Mouse (Mus musculus) myocyte (in vitro differentiated cells): ENCODE measurements around the gene 1700029P11Rik. TPM values are rescaled to one million over a fixed set of nuclear protein-coding genes. Genes with fewer than 3 reads are reported as not detected.

Source experiments
- H3K27me3 ChIP-seq: one replicate; pipeline ENCODE4 v1.6.1; 2011; ENCODE audit not compliant: control insufficient read depth, insufficient read depth, insufficient read length
- H3K36me3 ChIP-seq: one replicate; pipeline ENCODE4 v1.6.1; 2011; ENCODE audit not compliant: control insufficient read depth, insufficient read depth
- H3K4me2 ChIP-seq: one replicate; pipeline ENCODE4 v1.6.1; 2011; ENCODE audit warnings: low read depth, control low read depth
- H3K4me3 ChIP-seq: one replicate; pipeline ENCODE4 v1.5.1; 2011; ENCODE audit warnings: mild to moderate bottlenecking, control low read depth, moderate library complexity
- H3K79me2 ChIP-seq: one replicate; pipeline ENCODE4 v1.6.1; 2011; ENCODE audit not compliant: control insufficient read depth, insufficient read depth
- H3ac ChIP-seq: one replicate; pipeline ENCODE4 v1.6.1; 2011; ENCODE audit not compliant: control insufficient read depth, insufficient read length
- CEBPB ChIP-seq: IDR thresholded peaks from 2 replicates; pipeline ENCODE4 v1.6.1; 2011; ENCODE audit warnings: mild to moderate bottlenecking, moderate library complexity; ENCODE audit not compliant: poor library complexity, insufficient read depth, severe bottlenecking
- E2F4 ChIP-seq: IDR thresholded peaks from one replicate; pipeline ENCODE4 v1.6.1; 2011; ENCODE audit warnings: mild to moderate bottlenecking, control low read depth, moderate library complexity; ENCODE audit not compliant: insufficient read depth
- MAX ChIP-seq: IDR thresholded peaks from one replicate; pipeline ENCODE4 v1.6.1; 2011; ENCODE audit warnings: low read depth, mild to moderate bottlenecking, control low read depth
- MYOD1 ChIP-seq, 3 experiments: IDR thresholded peaks; one replicate each; pipeline ENCODE4 v1.6.1; 2011; ENCODE audit warnings: control low read depth in 2 of 3, low read depth in 2 of 3, mild to moderate bottlenecking in 2 of 3, moderate library complexity in 1 of 3; ENCODE audit not compliant: insufficient read length in 2 of 3, control insufficient read depth in 1 of 3
- MYOG ChIP-seq, 3 experiments: IDR thresholded peaks; one replicate each; pipeline ENCODE4 v1.6.1; 2011; ENCODE audit warnings: control low read depth in 2 of 3, low read depth in 2 of 3, mild to moderate bottlenecking in 2 of 3; ENCODE audit not compliant: insufficient read length in 2 of 3, control insufficient read depth in 1 of 3, insufficient read depth in 1 of 3
- POLR2A ChIP-seq: IDR thresholded peaks from one replicate; pipeline ENCODE4 v1.6.1; 2011; ENCODE audit warnings: low read depth, mild to moderate bottlenecking, control low read depth, moderate library complexity; ENCODE audit not compliant: insufficient read length
- POLR2AphosphoS2 ChIP-seq: IDR thresholded peaks from one replicate; pipeline ENCODE4 v1.6.1; 2011; ENCODE audit warnings: low read depth, control low read depth; ENCODE audit not compliant: insufficient read length
- REST ChIP-seq: IDR thresholded peaks from one replicate; pipeline ENCODE4 v1.6.1; 2011; ENCODE audit warnings: mild to moderate bottlenecking, control low read depth, moderate library complexity; ENCODE audit not compliant: insufficient read depth, insufficient read length
- SRF ChIP-seq: IDR thresholded peaks from one replicate; pipeline ENCODE4 v1.6.1; 2011; ENCODE audit warnings: low read depth; ENCODE audit not compliant: control insufficient read depth, insufficient read length
- TCF12 ChIP-seq: IDR thresholded peaks from one replicate; pipeline ENCODE4 v1.6.1; 2011; ENCODE audit warnings: mild to moderate bottlenecking, control low read depth; ENCODE audit not compliant: poor library complexity, insufficient read depth, severe bottlenecking
- TCF3 ChIP-seq: IDR thresholded peaks from one replicate; pipeline ENCODE4 v1.6.1; 2011; ENCODE audit warnings: low read depth, control low read depth; ENCODE audit not compliant: insufficient read length
- USF1 ChIP-seq: IDR thresholded peaks from one replicate; pipeline ENCODE4 v1.6.1; 2011; ENCODE audit warnings: low read depth, mild to moderate bottlenecking, control low read depth, moderate library complexity
- polyA plus RNA-seq: library from polyadenylated mRNA; unstranded; fragments of >200 nt; fragmentation: generic; extraction: Trizol; gene quantifications from one replicate; pipeline ENCODE4 v1.2.1, GENCODE M21; 2012; ENCODE audit warnings: missing spikeins

1700029P11Rik gene
- polyA plus RNA-seq, 1 experiment, result not detected

- Histone ChIP-seq H3ac (no peak overlapping the region), H3K36me3 (peaks cover 30% of the 10 kb centered on the region), H3K4me3 (no peak overlapping the region), H3K27me3 (no peaks in the 10 kb centered on the region), H3K79me2 (peaks cover 19% of the 10 kb centered on the region), H3K4me2 (no peak overlapping the region)
- TF ChIP-seq CEBPB (0 out of 2 replicates have a peak, but pooled peaks have one; percentile 50), MYOD1 (IDR thresholded peaks at IDR 0.05; ENCODE audit: control insufficient read depth in 1 of 3, insufficient read length in 2 of 3, low read depth in 2 of 3) (no peak)
Measured at GRCm38 (mm10) chr15:82019288-82019687, 38.9 kb downstream of the 1700029P11Rik start.

GRCm38 (mm10) chr15:82022535-82023088 is 42.3 kb downstream of the 1700029P11Rik start:
- Histone ChIP-seq H3K27me3 (no peaks in the 10 kb centered on the region), H3K79me2 (no peaks in the 10 kb centered on the region), H3K36me3 (peaks cover 56% of the 10 kb centered on the region), H3K4me3 (no peak overlapping the region), H3ac (no peak overlapping the region), H3K4me2 (no peak overlapping the region)
- TF ChIP-seq E2F4, result no peak
- TF ChIP-seq USF1, result no peak
- TF ChIP-seq POLR2AphosphoS2, result no peak
- no peak for TF ChIP-seq TCF12
- TF ChIP-seq SRF, result no peak
- TF ChIP-seq MYOG (IDR thresholded peaks at IDR 0.05; ENCODE audit: control insufficient read depth in 1 of 3, insufficient read depth in 1 of 3, insufficient read length in 2 of 3, low read depth in 2 of 3), result no peak

- H3K27me3 ChIP-seq, result no peaks in the 10 kb centered on the region
- no peaks in the 10 kb centered on the region for H3K79me2 ChIP-seq
- H3K36me3 ChIP-seq, result peaks cover 68% of the 10 kb centered on the region
- TF ChIP-seq MYOG (IDR thresholded peaks at IDR 0.05; ENCODE audit: control insufficient read depth in 1 of 3, insufficient read depth in 1 of 3, insufficient read length in 2 of 3, low read depth in 2 of 3) (no peak), TCF3 (no peak), MAX (no peak), MYOD1 (IDR thresholded peaks at IDR 0.05; ENCODE audit: control insufficient read depth in 1 of 3, insufficient read length in 2 of 3, low read depth in 2 of 3) (no peak), USF1 (no peak), POLR2AphosphoS2 (no peak), SRF (no peak), TCF12 (no peak), POLR2A (no peak), E2F4 (no peak), CEBPB (no peak), REST (no peak)
- no peak overlapping the region for H3K4me3 ChIP-seq
- H3ac ChIP-seq, result no peak overlapping the region
- no peak overlapping the region for H3K4me2 ChIP-seq
Measured at GRCm38 (mm10) chr15:82023965-82024635, 43.8 kb downstream of the 1700029P11Rik start.

DNA sequence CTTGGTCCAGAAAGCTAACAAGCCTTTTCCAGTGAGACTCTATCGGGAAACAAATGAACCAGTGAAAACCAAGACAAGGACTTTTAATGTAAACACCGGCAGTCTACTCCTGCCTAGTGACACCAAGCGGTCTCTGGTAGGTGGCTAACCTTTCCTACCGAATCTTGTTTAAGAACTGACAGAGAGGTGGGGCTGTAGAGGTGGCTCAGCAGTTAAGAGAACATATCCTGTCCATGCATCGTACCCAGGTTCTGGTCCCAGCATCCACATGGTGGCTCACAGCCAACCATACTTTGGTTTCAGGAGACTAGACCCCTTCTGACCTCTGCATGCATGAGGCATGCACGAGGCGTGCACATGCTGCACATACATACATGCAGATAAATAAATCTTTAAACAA is 46.9 kb downstream of the 1700029P11Rik start:
- Histone ChIP-seq H3ac (no peak overlapping the region), H3K4me3 (no peak overlapping the region), H3K4me2 (no peak overlapping the region), H3K27me3 (no peaks in the 10 kb centered on the region), H3K36me3 (peaks cover 79% of the 10 kb centered on the region), H3K79me2 (no peaks in the 10 kb centered on the region)
- TF ChIP-seq POLR2AphosphoS2, result no peak
- TF ChIP-seq MYOD1 (IDR thresholded peaks at IDR 0.05; ENCODE audit: control insufficient read depth in 1 of 3, insufficient read length in 2 of 3, low read depth in 2 of 3), result no peak
- no peak for TF ChIP-seq MYOG (IDR thresholded peaks at IDR 0.05; ENCODE audit: control insufficient read depth in 1 of 3, insufficient read depth in 1 of 3, insufficient read length in 2 of 3, low read depth in 2 of 3)
- no peak for TF ChIP-seq USF1
- TF ChIP-seq MAX, result no peak
- no peak for TF ChIP-seq CEBPB

DNA sequence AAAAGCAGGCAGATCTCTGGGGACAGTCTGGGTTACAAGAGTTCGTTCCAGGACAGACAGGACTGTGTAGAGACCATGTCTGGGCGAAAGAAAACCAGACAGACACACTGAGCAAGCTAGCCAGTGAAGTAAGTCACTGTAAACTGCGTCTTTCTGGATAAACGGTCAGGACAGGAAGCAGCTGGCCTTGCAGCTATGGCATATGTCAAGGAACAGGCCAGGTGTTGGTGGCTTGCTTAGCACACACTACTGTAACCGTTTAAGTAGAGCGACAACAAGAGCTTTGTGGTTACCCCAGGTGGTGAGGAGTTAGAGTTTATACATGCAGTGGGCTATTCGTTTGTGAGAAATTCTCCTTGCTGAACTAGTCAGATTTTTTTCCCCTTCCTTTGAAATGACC is 47.4 kb downstream of the 1700029P11Rik start:
- Histone ChIP-seq H3K4me2 (no peak overlapping the region), H3K4me3 (no peak overlapping the region), H3ac (no peak overlapping the region), H3K27me3 (no peaks in the 10 kb centered on the region), H3K36me3 (peaks cover 77% of the 10 kb centered on the region), H3K79me2 (no peaks in the 10 kb centered on the region)
- TF ChIP-seq MYOG (IDR thresholded peaks at IDR 0.05; ENCODE audit: control insufficient read depth in 1 of 3, insufficient read depth in 1 of 3, insufficient read length in 2 of 3, low read depth in 2 of 3), result peak in 1 of 3 experiments; percentile 9
- no peak for TF ChIP-seq TCF3
- peak in 1 of 3 experiments; percentile 8 for TF ChIP-seq MYOD1 (IDR thresholded peaks at IDR 0.05; ENCODE audit: control insufficient read depth in 1 of 3, insufficient read length in 2 of 3, low read depth in 2 of 3)

Other genes with a start within 250 kb of the 1700029P11Rik start
- gene Zc3h7b, start 235.5 kb upstream of the 1700029P11Rik start, polyA plus RNA-seq, result 45.9 TPM
- gene Rangap1, start 235.0 kb upstream of the 1700029P11Rik start, polyA plus RNA-seq, result 96.6 TPM
- gene Tef, start 178.1 kb upstream of the 1700029P11Rik start, polyA plus RNA-seq, result 58.4 TPM
- gene Tob2, start 121.7 kb upstream of the 1700029P11Rik start, polyA plus RNA-seq, result 37.9 TPM
- 95.3 TPM for gene Phf5a, start 108.6 kb upstream of the 1700029P11Rik start, polyA plus RNA-seq
- gene Aco2, start 108.2 kb upstream of the 1700029P11Rik start, polyA plus RNA-seq, result 666 TPM
- 247 TPM for gene Polr3h, start 54.3 kb upstream of the 1700029P11Rik start, polyA plus RNA-seq
- gene Csdc2, start 43.8 kb upstream of the 1700029P11Rik start, polyA plus RNA-seq, result 38.3 TPM
- 104 TPM for gene Pmm1, start 19.6 kb upstream of the 1700029P11Rik start, polyA plus RNA-seq
- 46.3 TPM for gene Xrcc6, start 7.3 kb downstream of the 1700029P11Rik start, polyA plus RNA-seq
- 47.6 TPM for gene Desi1, start 53.3 kb downstream of the 1700029P11Rik start, polyA plus RNA-seq
- 129 TPM for gene Snu13, start 67.1 kb downstream of the 1700029P11Rik start, polyA plus RNA-seq
- not detected for gene 4930407I10Rik, start 78.6 kb downstream of the 1700029P11Rik start, polyA plus RNA-seq
- gene Mei1, start 89.5 kb downstream of the 1700029P11Rik start, polyA plus RNA-seq, result 0.01 TPM
- 82.1 TPM for gene Ccdc134, start 147.4 kb downstream of the 1700029P11Rik start, polyA plus RNA-seq
- gene Srebf2, start 166.6 kb downstream of the 1700029P11Rik start, polyA plus RNA-seq, result 285 TPM
- gene Shisa8, start 232.3 kb downstream of the 1700029P11Rik start, polyA plus RNA-seq, result 0.13 TPM
- 0.14 TPM for gene Tnfrsf13c, start 243.8 kb downstream of the 1700029P11Rik start, polyA plus RNA-seq